Mouse (Mus musculus) lung, embryonic 15.5 days (tissue): ENCODE measurements around the gene Plcb4. TPM values are rescaled to one million over a fixed set of nuclear protein-coding genes. Genes with fewer than 3 reads are reported as not detected.

ENCODE experiments used
- ATAC-seq: fragments of 200-750 bp; cut with Nextera tagmentation; 2 replicates; pipeline ENCODE4 v1.8.0; 2017; ENCODE audit warnings: moderate number of reproducible peaks, borderline replicate concordance; ENCODE audit not compliant: low FRiP score, low TSS enrichment; ENCODE audit errors: extremely low read depth
- H3K27ac ChIP-seq: fragments of 300-500 bp; sonication (generic); 2 replicates; pipeline ENCODE4 v1.5.1; 2015; ENCODE audit warnings: moderate library complexity, mild to moderate bottlenecking, inconsistent platforms
- H3K27me3 ChIP-seq: fragments of 300-500 bp; sonication (generic); 2 replicates; pipeline ENCODE4 v1.6.1; 2015; ENCODE audit warnings: inconsistent platforms
- H3K36me3 ChIP-seq: fragments of 300-500 bp; sonication (generic); 2 replicates; pipeline ENCODE4 v1.6.1; 2015; ENCODE audit warnings: inconsistent platforms
- H3K4me1 ChIP-seq: fragments of 300-500 bp; sonication (generic); 2 replicates; pipeline ENCODE4 v1.6.1; 2015; ENCODE audit warnings: inconsistent platforms
- H3K4me2 ChIP-seq: fragments of 300-500 bp; sonication (generic); 2 replicates; pipeline ENCODE4 v1.6.1; 2015; ENCODE audit warnings: inconsistent platforms, mild to moderate bottlenecking, moderate library complexity
- H3K4me3 ChIP-seq: fragments of 300-500 bp; sonication (generic); 2 replicates; pipeline ENCODE4 v1.5.1; 2015; ENCODE audit warnings: mild to moderate bottlenecking, inconsistent platforms
- H3K9ac ChIP-seq: fragments of 300-500 bp; sonication (generic); 2 replicates; pipeline ENCODE4 v1.6.1; 2015; ENCODE audit warnings: inconsistent platforms
- H3K9me3 ChIP-seq: fragments of 300-500 bp; sonication (generic); 2 replicates; pipeline ENCODE4 v1.6.1; 2016; ENCODE audit warnings: inconsistent platforms
- WGBS: fragments of 180-500 bp; shearing (Covaris S2); methylation state at CpG from one replicate; pipeline ENCODE4 v1.1.7; 2015; 5-methylcytosine and 5-hydroxymethylcytosine counted together
- polyA plus RNA-seq: library from polyadenylated mRNA; unstranded; fragments of >200 nt; fragmentation: Nextera tagmentation; extraction: Ambion mirVana; gene quantifications from 2 replicates; pipeline ENCODE4 v1.2.1, GENCODE M21; 2015

Plcb4 gene
- polyA plus RNA-seq, 1 experiment from 2014 or later = 20.4 TPM

- Histone ChIP-seq H3K36me3 (no peaks in the 10 kb centered on the region), H3K9me3 (no peaks in the 10 kb centered on the region), H3K27me3 (no peaks in the 10 kb centered on the region), H3K4me2 (no peak overlapping the region), H3K4me3 (no peak overlapping the region), H3K4me1 (no peaks in the 10 kb centered on the region), H3K9ac (no peak overlapping the region), H3K27ac (no peak overlapping the region)
- WGBS = 64% methylated on average over 2 of the region's 2 CpGs
- no peak for ATAC-seq
Observed at GRCm38 (mm10) chr2:135873761-135874160, 214.9 kb downstream of the Plcb4 start.

DNA sequence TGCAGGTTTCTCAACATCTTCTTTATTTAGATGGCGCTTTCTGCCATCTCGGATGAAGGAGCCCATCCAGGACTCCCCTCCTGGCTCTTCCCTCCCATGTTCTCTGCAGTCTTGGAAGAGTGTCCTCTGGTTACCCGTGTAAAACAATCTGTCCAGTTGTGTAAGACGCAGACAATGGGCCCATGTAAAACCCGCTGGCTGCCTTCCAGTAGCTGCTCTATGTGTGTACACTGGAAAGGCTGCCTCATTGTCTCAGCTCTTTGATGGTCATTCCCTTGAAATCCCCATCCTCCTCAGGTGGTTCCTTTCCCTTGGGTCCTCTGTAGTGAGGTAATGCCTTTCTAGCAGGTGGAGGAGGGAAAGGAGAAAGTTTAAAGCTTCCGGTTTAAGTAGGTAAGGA is 216.7 kb downstream of the Plcb4 start:
- Histone ChIP-seq H3K9ac (no peak overlapping the region), H3K36me3 (no peaks in the 10 kb centered on the region), H3K4me3 (no peak overlapping the region), H3K27ac (no peak overlapping the region), H3K4me1 (peaks cover 11% of the 10 kb centered on the region; the same call in 1 of the 2 replicates), H3K9me3 (no peaks in the 10 kb centered on the region), H3K27me3 (no peaks in the 10 kb centered on the region), H3K4me2 (no peak overlapping the region)
- ATAC-seq = no peak
- 66% methylated on average over 6 of the region's 6 CpGs for WGBS

- Histone ChIP-seq H3K27me3 (no peaks in the 10 kb centered on the region), H3K9ac (no peak overlapping the region), H3K27ac (no peak overlapping the region), H3K9me3 (no peaks in the 10 kb centered on the region), H3K4me2 (no peak overlapping the region), H3K4me1 (peaks cover 11% of the 10 kb centered on the region; the same call in 1 of the 2 replicates), H3K36me3 (no peaks in the 10 kb centered on the region), H3K4me3 (no peak overlapping the region)
- ATAC-seq = no peak
- WGBS = 82% methylated on average over 7 of the region's 7 CpGs
Observed at GRCm38 (mm10) chr2:135879356-135879755, 220.5 kb downstream of the Plcb4 start.

DNA sequence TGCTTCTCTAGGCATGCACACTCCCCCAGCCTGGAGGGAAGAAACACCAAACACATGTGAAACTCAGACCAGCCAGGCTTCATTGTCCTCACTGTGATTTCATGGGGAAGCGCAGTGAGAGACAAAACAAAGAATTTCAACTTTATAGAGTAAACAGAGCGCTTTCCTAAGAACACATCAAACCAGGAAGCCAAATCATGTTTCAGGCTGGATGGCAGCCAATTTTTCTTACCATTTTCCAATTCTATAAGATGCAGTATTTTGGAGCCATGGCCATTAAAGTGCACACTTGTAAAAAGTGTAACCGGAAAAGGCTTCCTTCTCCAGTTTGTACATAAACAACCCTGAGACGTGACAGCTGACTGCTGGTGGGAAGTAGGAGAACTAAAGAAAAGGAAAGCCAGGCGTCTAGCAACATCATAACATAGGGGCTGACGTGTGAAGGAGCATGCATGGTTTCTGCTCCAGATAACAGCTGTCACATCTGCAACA is 221.5 kb downstream of the Plcb4 start:
- Histone ChIP-seq H3K36me3 (no peaks in the 10 kb centered on the region), H3K27ac (peak overlapping the region; percentile 65), H3K4me3 (no peak overlapping the region), H3K27me3 (no peaks in the 10 kb centered on the region), H3K9me3 (no peaks in the 10 kb centered on the region), H3K9ac (no peak overlapping the region), H3K4me1 (peaks cover 12% of the 10 kb centered on the region), H3K4me2 (no peak overlapping the region)
- 19% methylated on average over 6 of the region's 6 CpGs for WGBS
- peak; percentile 75; the same call in 1 of the 2 replicates for ATAC-seq

DNA sequence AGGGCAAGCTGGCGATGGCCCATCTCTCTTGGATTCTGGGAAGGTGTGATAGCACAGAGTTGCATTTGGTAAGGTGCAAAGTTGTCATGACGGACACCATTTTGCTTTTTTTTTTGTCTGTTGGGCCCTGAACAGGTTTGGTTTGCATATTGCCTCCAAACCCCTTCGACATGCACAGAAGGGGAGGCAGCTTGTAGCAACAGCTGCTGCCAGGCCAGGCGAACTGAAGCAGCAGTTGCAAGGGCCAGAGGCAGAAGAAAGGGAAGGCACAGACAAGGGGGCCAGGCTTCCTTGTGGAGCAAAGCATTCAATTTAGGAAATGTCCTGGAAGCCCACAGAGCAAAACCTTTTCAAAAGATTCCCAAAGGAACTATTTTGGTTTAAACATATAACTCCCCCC is 224.5 kb downstream of the Plcb4 start:
- Histone ChIP-seq H3K9ac (no peak overlapping the region), H3K27ac (no peak overlapping the region), H3K4me1 (peaks cover 16% of the 10 kb centered on the region), H3K4me3 (no peak overlapping the region), H3K27me3 (no peaks in the 10 kb centered on the region), H3K9me3 (no peaks in the 10 kb centered on the region), H3K4me2 (no peak overlapping the region), H3K36me3 (no peaks in the 10 kb centered on the region)
- ATAC-seq = no peak
- 89% methylated on average over 4 of the region's 4 CpGs for WGBS

GRCm38 (mm10) chr2:135884534-135885180 is 225.8 kb downstream of the Plcb4 start:
- Histone ChIP-seq H3K4me2 (no peak overlapping the region), H3K27me3 (no peaks in the 10 kb centered on the region), H3K4me3 (no peak overlapping the region), H3K27ac (no peak overlapping the region), H3K9ac (no peak overlapping the region), H3K4me1 (peaks cover 14% of the 10 kb centered on the region), H3K9me3 (no peaks in the 10 kb centered on the region), H3K36me3 (no peaks in the 10 kb centered on the region)
- WGBS = 65% methylated on average over 7 of the region's 7 CpGs
- ATAC-seq = no peak

DNA sequence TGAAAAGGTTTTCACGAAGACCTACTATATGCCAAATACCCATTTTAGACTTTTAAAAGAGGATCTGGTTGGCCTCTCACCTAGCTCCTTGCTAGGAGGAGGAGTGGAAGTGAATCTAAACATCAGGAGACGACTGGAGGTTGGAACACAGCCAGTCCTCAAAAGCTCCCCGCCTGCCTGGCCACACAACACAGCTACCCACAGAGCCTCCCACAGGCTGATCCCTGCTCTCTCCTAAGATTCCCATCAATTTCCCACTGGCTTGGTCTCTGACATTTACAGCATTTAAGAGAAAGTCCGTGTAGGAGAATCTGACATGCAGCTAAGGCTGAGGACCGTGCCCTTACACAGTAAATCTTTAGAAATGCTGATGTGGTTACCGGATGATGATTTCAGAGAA is 226.8 kb downstream of the Plcb4 start:
- Histone ChIP-seq H3K4me1 (peaks cover 5% of the 10 kb centered on the region; the same call in 1 of the 2 replicates), H3K4me3 (no peak overlapping the region), H3K27ac (no peak overlapping the region), H3K9ac (no peak overlapping the region), H3K27me3 (no peaks in the 10 kb centered on the region), H3K9me3 (no peaks in the 10 kb centered on the region), H3K4me2 (no peak overlapping the region), H3K36me3 (no peaks in the 10 kb centered on the region)
- 31% methylated on average over 6 of the region's 6 CpGs for WGBS
- no peak for ATAC-seq

DNA sequence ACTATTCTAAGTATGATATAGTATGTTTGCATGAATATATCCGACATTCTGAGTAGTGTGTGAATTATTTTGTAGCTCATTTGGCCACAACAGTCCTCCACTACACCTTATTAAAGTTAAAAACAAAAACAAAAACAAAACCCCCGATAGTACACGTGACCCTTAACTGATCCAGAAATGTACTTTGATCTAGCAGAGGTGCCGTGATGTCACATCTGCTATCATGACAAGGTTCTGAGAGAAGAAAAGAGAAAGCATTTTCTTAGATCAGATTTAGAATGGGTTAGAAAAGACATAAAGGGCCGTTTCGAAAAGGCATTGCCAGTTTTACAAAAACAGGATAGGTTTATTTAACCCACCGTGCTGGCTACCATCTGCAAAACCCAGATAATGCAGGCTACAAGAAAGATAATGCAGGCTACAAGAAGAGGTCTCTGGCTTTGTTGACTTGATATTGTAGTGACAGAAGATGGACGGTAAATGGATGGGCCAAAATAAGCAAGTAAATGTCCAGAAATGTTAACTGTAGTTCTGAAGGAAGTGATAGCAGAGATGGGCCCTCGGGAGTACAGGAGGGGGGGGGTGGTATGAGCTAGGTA is 227.4 kb downstream of the Plcb4 start:
- Histone ChIP-seq H3K9ac (no peak overlapping the region), H3K4me2 (no peak overlapping the region), H3K27ac (no peak overlapping the region), H3K9me3 (no peaks in the 10 kb centered on the region), H3K4me3 (no peak overlapping the region), H3K27me3 (no peaks in the 10 kb centered on the region), H3K36me3 (no peaks in the 10 kb centered on the region), H3K4me1 (peaks cover 5% of the 10 kb centered on the region; the same call in 1 of the 2 replicates)
- no peak for ATAC-seq
- 63% methylated on average over 9 of the region's 9 CpGs for WGBS

- H3K27ac ChIP-seq = no peak overlapping the region
- H3K36me3 ChIP-seq = no peaks in the 10 kb centered on the region
- 67% methylated on average over 2 of the region's 2 CpGs for WGBS
- H3K4me1 ChIP-seq = peaks cover 5% of the 10 kb centered on the region; the same call in 1 of the 2 replicates
- no peak for ATAC-seq
- H3K4me3 ChIP-seq = no peak overlapping the region
- H3K9ac ChIP-seq = no peak overlapping the region
- no peaks in the 10 kb centered on the region for H3K27me3 ChIP-seq
- H3K4me2 ChIP-seq = no peak overlapping the region
- H3K9me3 ChIP-seq = no peaks in the 10 kb centered on the region
Observed at GRCm38 (mm10) chr2:135887805-135888204, 229.0 kb downstream of the Plcb4 start.

- Histone ChIP-seq H3K36me3 (no peaks in the 10 kb centered on the region), H3K27ac (no peak overlapping the region), H3K27me3 (no peaks in the 10 kb centered on the region), H3K4me1 (peaks cover 5% of the 10 kb centered on the region; the same call in 1 of the 2 replicates), H3K4me2 (no peak overlapping the region), H3K4me3 (no peak overlapping the region), H3K9me3 (no peaks in the 10 kb centered on the region), H3K9ac (no peak overlapping the region)
- no peak for ATAC-seq
- 46% methylated on average over 4 of the region's 4 CpGs for WGBS
Observed at GRCm38 (mm10) chr2:135888206-135888605, 229.4 kb downstream of the Plcb4 start.

- no peak for ATAC-seq
- 83% methylated on average over 10 of the region's 10 CpGs for WGBS
- H3K4me1 ChIP-seq = peaks cover 5% of the 10 kb centered on the region; the same call in 1 of the 2 replicates
Observed at GRCm38 (mm10) chr2:135888767-135889166, 230.0 kb downstream of the Plcb4 start.

DNA sequence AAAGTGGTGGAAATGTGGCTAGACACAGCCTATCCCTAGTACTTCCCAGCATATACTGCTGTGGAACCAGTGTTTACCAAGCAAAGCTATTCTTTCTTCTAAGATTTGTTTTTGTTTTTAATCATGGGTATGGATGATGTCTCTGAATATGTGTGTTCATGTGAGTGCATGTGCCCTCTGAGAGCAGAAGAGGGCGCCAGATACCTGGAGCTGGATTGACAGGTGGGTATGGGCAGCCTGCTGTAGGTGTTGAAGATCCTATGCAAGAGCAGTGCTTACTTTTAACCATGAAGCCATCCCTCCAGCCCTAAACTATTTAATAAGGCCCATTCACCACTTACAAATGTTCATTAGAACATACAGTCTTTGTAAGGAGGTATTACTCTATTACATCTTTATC is 231.3 kb downstream of the Plcb4 start:
- no peak for ATAC-seq
- Histone ChIP-seq H3K4me1 (peaks cover 5% of the 10 kb centered on the region; the same call in 1 of the 2 replicates), H3K4me3 (no peak overlapping the region), H3K36me3 (no peaks in the 10 kb centered on the region), H3K9ac (no peak overlapping the region), H3K9me3 (no peaks in the 10 kb centered on the region), H3K27ac (no peak overlapping the region), H3K4me2 (no peak overlapping the region), H3K27me3 (no peaks in the 10 kb centered on the region)
- WGBS = 68% methylated on average over 1 of the region's 1 CpGs

More at GRCm38 (mm10) chr2:135888767-135889166, 230.0 kb downstream of the Plcb4 start:
- H3K9ac ChIP-seq = no peak overlapping the region
- H3K27me3 ChIP-seq = no peaks in the 10 kb centered on the region
- H3K9me3 ChIP-seq = no peaks in the 10 kb centered on the region
- H3K36me3 ChIP-seq = no peaks in the 10 kb centered on the region
- H3K27ac ChIP-seq = no peak overlapping the region
- H3K4me3 ChIP-seq = no peak overlapping the region
- no peak overlapping the region for H3K4me2 ChIP-seq
